Mouse (Mus musculus): ENCODE measurements around the gene Pik3r1.

- TF ChIP-seq CTCF (IDR thresholded peaks at IDR 0.05; ENCODE audit: low read depth) (no peak), EP300 (IDR thresholded peaks at IDR 0.05; ENCODE audit: low read depth) (0 out of 2 replicates have a peak, but pooled peaks have one; percentile 10)
Measured at GRCm38 (mm10) chr13:101678984-101679383, 89.0 kb downstream of the Pik3r1 start.

Data from liver, postnatal 0 days (tissue).